Mouse (Mus musculus): ENCODE data around the gene Cp. TPM values are rescaled to one million over a fixed set of nuclear protein-coding genes. Genes with fewer than 3 reads are reported as not detected.

Cp gene
- not detected in 2 replicates for polyA plus RNA-seq (2012)

DNA sequence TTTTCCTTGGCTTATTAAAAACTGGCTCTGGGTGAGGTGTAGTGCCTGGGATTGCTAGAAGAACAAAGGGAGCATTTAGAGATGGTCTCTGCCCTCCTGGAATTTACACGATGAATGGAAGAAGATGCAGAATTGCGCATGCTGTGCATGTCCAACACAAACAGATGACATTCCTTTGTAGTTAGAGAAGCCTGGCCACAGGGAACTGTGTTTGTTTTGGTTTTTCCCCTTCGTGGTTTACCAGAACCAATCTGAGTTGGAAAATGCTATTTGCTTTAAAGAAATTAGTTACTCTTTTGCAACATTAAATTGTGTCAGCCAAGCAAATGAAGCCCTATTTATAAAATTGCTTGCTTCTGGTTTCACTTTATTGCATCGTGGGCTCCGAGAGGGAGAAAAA lies at the start of gene Cp:
Cp (plus strand) TSS at position 170 of the 400 bp plus-strand sequence.
- TF ChIP-seq GATA1 (IDR thresholded peaks at IDR 0.05; ENCODE audit: low read length): no peak

GRCm38 (mm10) chr3:19948552-19948951 lies 8.3 kb upstream of the Cp start:
- TF ChIP-seq GATA1 (IDR thresholded peaks at IDR 0.05; ENCODE audit: low read length): no peak

GRCm38 (mm10) chr3:19953425-19953824 lies 3.4 kb upstream of the Cp start:
- no peak for TF ChIP-seq GATA1 (IDR thresholded peaks at IDR 0.05; ENCODE audit: low read length)

DNA sequence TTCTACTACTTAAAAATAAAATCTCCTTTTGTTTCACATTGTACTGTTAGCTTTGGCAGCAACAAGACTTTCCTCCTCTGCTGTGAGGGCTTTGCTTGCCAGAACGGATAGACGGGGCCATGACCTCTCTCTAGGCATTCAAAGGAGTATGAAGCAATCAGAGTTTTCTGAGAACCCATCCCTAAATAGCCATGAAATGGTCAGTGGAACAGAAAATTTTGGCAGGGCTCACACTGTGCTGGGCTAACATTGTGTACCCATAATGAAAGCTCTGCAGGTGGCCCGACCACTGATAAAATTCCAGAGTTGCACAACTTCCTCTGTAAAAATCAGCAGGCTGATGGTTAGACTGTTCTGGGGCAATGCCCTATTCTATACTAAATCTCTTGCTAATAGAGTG lies 3.0 kb upstream of the Cp start:
- TF ChIP-seq GATA1 (IDR thresholded peaks at IDR 0.05; ENCODE audit: low read length): no peak

DNA sequence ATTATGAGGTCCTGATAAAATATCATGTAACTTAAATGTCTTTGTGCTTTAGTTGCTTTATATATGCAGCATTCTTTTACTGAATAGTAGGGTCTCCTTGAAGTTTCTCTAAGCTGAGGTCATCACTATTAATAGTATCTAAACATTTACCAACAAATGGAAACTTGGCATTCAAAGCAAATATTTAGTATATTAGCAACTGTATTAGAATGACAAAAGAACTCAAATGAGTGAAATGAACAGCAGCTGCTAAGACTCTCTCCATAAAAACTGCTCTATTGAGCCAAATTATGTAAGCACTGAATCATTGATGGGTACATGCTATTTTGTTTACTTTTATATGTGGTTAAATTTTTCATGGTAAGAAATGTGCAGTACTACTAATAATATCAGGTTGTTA lies 1.2 kb downstream of the Cp start:
- no peak for TF ChIP-seq GATA1 (IDR thresholded peaks at IDR 0.05; ENCODE audit: low read length)

DNA sequence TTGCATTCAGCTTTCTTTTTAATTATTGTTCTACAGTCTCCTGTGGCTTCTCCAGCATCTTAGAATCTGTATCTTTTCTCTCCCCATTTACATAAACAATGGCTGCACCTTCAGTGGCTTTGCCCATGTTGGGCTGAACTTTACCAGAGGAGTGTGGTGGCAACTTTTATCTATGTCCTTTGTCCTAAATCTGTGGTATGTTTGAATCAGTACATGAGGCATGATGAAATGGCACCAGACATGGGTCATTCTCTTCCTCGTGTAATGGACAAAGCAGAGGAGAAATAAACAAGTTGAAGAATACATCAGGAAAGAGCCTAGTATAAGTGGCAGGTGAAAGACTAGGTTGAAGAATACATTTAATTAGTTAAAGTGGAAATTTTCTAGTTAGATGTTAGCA lies 2.1 kb downstream of the Cp start:
- no peak for TF ChIP-seq GATA1 (IDR thresholded peaks at IDR 0.05; ENCODE audit: low read length)

DNA sequence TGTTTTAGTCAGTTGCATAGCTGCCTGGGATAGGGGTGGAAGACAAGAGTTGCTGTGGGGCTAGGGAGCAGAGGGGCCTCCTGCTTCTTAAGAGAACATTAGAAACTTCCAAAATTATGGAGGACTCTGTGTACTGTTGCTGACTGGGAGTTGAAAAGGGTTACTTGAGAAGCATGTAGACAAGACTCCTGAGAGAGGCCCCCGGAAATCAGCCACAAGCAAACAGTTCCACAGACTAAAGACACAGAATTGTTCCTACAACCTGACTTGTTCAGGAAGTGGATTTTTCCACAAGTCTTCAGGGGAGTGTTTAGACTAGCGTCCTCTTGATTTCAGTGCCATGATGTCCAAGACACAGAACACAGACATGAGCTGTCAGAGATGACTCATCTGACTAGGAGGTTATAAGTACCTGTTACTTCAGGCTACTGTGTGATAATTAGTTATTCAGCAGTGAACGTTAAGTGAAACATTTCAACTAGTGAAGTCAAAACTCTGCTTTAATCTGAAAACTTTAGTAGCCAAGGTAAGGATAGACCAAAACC lies 3.8 kb downstream of the Cp start:
- TF ChIP-seq GATA1 (IDR thresholded peaks at IDR 0.05; ENCODE audit: low read length): no peak

- no peak for TF ChIP-seq GATA1 (IDR thresholded peaks at IDR 0.05; ENCODE audit: low read length)
These were observed 4.5 kb downstream of the Cp start for GRCm38 (mm10) chr3:19961341-19961740.

DNA sequence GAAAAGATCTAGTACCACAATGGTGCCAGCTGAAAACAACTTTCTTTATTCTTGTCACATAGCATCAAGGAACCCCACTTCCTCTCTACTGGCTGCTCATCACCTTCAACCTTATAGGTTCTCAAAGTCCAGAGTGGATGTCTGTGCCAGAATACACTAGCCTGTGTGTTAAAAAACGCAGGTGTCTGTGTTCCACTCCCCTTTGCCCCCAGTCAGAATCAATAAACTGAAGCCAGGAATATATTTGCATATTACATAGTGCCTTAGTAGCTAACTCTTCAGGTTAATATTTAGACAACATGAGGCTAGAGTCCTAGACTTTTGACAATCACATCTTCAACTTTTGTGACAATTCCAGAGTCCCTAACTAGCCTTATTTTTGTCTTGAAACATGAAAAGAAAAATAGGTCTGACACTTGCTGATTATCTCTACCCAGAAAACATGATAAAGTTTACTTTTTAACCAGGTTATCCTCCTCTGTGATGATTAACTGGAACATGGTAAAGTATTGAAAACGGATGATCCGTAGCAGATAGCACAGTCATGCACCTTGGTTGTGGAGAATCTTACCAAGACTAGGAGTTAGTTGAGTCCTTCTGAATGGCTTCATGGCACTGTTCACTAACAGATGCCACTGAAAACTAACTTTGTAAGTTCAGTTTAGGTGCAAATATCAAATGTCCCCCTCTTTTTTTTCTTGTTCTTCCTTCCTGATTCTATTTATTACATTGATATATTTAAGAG lies 6.1 kb downstream of the Cp start:
- no peak for TF ChIP-seq GATA1 (IDR thresholded peaks at IDR 0.05; ENCODE audit: low read length)

DNA sequence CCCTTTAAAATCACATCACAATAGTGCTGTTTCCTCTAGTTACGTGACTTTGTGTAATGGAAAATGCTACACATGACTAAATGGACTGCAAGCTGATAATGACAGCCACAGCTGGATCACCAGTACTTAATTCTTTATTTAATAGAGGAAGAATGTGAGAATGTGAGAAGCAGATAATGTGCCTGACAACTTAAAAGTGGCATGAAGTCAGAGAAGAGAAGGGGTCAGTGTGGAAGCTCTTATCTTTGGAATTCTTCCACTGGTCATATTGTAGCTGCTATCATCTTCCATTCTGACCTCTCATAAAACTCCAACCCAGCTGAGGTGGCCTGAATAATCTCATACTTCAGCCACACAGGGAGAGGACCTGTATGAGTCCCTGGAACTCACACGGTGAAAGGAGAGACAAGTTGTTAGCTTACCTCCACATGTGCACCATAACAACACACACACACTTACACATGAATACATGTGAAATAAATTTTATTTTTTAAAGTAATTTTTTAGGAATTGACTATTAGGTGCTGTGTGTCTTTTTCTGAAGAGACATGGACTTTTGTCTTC lies 7.9 kb downstream of the Cp start:
- no peak for TF ChIP-seq GATA1 (IDR thresholded peaks at IDR 0.05; ENCODE audit: low read length)

DNA sequence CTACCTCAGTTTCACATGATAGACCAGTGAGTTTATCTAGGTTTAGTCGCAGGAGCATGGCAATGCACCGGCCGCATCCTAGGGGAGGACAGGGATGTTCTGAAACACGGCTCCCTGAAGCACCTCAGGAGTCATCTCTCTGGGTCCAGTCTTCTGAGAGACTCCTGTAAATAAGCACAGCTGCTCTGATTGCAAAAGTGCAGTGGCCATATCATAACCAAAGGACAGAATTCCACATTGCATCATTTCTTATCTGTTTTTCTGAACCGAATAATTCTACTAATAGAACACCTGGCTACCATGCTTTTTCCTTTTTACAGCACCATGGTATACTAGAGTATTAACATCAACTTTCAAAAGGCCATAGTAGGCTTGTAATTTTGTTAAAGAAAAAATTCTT lies 8.4 kb downstream of the Cp start:
- TF ChIP-seq GATA1 (IDR thresholded peaks at IDR 0.05; ENCODE audit: low read length): no peak

DNA sequence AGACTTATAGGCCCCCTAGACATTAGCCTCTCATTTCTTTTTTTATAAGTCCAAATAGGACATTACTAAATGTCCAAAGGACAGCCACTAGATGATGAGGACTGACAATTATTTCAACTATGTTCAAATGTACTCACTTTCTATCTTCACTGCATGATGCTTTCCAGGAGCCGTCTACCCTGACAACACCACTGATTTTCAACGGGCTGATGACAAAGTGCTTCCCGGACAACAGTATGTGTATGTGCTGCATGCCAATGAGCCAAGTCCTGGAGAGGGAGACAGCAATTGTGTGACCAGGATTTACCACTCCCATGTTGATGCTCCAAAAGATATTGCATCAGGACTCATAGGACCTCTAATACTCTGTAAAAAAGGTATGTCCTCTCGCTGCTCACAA lies 9.2 kb downstream of the Cp start:
- no peak for TF ChIP-seq GATA1 (IDR thresholded peaks at IDR 0.05; ENCODE audit: low read length)

- TF ChIP-seq GATA1 (IDR thresholded peaks at IDR 0.05; ENCODE audit: low read length): no peak
These were observed 21.6 kb downstream of the Cp start for GRCm38 (mm10) chr3:19978474-19978873.

DNA sequence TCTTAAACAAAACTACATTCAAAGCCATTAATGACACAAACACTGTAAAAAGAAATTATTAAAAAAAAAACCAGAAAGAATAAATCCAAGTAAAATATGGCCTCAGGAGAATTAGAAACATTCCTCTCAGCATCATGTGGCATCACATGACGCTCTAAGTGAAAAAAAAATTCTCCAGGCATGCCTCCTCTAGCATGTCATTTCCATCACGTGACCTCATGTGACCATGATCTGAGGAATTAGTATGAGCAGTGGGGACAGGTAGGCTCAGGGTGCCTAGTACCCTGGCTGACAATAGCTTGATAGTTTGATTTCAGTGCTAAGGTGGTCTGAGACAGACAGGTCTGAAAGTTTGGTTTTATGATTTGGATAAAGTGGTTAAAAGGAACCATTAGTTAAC lies 24.3 kb downstream of the Cp start:
- TF ChIP-seq GATA1 (IDR thresholded peaks at IDR 0.05; ENCODE audit: low read length): no peak

DNA sequence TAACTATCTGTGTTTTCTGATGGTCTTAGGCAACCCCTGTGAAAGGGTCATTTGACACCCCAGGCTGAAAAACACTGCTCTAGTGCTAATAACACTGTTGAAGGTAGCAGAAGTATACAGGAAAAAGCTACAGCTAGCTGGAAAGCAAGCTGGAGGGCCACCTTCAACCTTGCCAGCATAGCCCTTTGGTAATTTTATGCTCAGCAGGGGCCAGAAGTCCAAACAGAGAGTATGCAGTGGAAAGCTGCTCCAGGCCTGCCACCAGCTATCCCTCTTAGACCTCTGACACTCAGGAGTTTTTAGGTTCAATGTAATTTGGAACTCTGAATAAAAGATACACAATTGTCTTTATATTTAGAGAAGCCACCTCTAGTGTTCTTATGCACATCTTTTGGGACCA lies 26.0 kb downstream of the Cp start:
- no peak for TF ChIP-seq GATA1 (IDR thresholded peaks at IDR 0.05; ENCODE audit: low read length)

- TF ChIP-seq GATA1 (IDR thresholded peaks at IDR 0.05; ENCODE audit: low read length): no peak
These were observed 29.3 kb downstream of the Cp start for GRCm38 (mm10) chr3:19986123-19986522.

GRCm38 (mm10) chr3:19990031-19990430 lies 33.2 kb downstream of the Cp start:
- no peak for TF ChIP-seq GATA1 (IDR thresholded peaks at IDR 0.05; ENCODE audit: low read length)

All from G1E-ER4 (cell line).